Mouse (Mus musculus) fibroblast of lung, adult 2 months (primary cell): Measurements from ENCODE around the gene Hjurp.

Experiments used
- DNase-seq: peaks from one replicate; pipeline ENCODE4 v3.0.0-alpha.2; 2011; ENCODE audit warnings: low read depth

Hjurp gene

GRCm38 (mm10) chr1:88277098-88277817 lies at the start of gene Hjurp, which contains the start of gene Trpm8:
Hjurp (minus strand) TSS chr1:88277633.
Trpm8 (plus strand) TSS chr1:88277661.
- DNase-seq = peak; percentile 100

GRCm38 (mm10) chr1:88323101-88323500 lies 45.7 kb upstream of the Hjurp start:
- no peak for DNase-seq

- DNase-seq = no peak
Measured at GRCm38 (mm10) chr1:88322146-88322545, 44.7 kb upstream of the Hjurp start.

DNA sequence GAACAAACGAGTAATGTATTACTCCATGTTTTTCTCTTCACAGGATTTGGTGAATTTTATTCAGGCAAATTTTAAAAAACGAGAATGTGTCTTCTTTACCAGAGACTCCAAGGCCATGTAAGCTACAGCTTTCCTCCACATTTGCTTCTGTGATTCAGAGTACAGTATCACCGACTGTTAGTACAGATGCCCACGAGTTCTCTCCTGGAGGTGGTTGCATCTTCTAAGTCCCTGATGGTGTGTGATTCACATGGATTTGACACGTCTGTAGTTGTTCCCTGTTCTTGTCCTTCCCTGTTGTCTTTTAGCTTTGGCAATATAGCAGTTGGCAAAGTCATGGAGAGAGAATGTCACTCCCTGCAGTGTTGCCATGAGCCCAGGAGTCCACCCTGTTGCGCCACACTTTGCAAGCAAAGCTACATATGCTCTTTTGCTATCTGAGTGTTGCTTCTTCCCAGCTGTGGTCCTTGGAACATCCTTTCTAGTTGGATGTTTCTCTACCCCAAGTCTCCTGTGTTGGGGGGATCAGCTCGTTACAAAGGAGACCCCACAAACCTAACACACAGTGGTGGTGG lies 43.5 kb upstream of the Hjurp start:
- no peak for DNase-seq

- no peak for DNase-seq
Measured at GRCm38 (mm10) chr1:88318531-88319060, 41.2 kb upstream of the Hjurp start.

DNA sequence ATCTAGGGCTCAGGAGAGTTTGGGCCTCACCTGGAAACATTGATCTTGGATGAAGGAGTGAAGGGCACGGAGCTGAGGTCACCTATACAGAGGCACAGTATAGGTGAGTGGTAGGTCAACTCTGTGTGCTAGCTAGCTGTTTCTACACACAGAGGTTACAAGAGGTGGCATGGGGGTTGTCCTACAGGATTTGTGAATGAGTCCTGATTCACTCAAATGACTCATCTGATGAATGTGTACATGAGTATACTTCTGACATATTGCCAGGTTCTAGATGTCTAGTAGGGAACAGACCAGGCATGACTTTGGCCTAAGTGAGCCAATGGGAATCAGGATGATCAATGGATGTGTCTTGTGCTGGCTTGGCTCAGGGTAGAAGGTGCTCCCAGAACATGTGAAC lies 39.8 kb upstream of the Hjurp start:
- DNase-seq = no peak

DNA sequence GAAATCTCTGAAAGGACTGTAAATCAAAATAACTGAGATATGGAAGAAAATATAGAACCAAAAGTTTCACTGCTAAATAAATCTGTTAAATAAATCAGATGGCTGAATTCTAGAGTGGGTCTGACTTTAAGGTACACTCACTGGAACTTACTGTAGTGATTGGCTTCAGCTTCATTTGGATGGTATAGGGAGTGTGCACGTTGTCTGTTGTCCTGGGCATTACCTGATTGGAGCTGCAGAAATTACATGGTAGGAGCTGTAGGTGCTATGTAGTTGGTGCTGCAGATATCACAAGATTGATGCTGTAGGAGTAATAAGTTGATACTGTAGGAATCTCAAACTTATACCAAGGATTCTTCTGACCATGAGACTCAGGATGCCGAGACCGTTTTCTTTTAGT lies 32.9 kb upstream of the Hjurp start:
- DNase-seq = no peak

GRCm38 (mm10) chr1:88309905-88310304 lies 32.5 kb upstream of the Hjurp start:
- DNase-seq = no peak

DNA sequence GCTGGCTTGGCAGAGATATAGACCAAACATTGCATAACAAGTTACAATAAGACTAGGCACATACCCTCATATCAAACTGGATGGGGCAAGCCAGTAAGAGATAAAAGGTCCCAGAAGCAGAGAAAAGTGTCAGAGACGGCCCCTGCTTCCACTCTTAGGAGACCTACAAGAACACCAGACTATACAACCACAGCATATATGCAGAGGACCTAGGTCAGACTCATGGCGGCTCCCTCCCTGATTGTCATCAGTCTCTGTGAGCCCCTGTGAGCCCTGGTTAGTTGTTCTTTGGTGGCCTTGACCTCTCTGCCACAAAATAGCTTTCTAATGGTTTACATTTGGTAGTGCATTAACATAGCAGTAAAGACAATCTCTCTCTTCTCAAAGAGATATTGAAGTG lies 31.6 kb upstream of the Hjurp start:
- no peak for DNase-seq

DNA sequence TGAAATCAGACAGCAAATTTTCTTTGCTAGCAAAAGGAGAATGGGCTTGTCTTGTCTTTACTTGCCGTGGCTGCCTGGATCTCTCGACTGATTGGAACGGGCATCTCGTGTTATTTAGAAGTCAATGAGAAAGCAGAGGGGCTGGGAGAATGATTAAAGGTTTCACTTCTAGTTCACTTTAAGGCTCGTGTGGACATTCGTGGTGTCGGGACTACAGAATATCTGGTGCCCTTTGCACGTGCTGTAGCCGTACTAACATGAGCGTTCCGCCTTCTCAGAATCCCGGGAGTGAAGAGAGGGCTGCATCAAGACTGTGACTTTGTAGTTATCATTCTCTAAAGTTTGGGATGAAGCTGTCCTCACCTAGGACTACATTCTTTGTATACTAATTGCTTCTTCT lies 29.7 kb upstream of the Hjurp start:
- DNase-seq = no peak

DNA sequence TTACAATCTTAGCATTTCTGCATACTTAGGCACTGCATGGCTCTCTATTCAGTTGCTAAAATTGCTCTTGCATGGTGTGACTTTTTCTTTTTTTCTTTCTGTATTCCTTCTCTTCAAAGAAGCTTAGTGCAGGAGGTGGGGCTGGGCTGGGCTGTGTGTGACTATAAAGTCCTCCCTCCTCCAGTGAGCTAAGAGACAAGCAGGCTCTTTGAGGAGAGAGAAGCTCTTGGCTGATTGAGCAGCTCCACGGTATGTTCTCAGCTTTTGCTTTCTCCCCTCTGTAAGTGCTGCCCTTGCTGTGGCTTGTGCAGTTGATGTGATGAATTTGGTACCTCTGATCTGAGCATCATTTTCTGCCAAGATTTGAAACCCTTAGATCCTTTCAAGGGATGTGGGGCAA lies 29.1 kb upstream of the Hjurp start:
- DNase-seq = no peak

GRCm38 (mm10) chr1:88305018-88305795 lies 27.8 kb upstream of the Hjurp start:
- DNase-seq = no peak

GRCm38 (mm10) chr1:88304261-88304985 lies 27.0 kb upstream of the Hjurp start:
- no peak for DNase-seq

DNA sequence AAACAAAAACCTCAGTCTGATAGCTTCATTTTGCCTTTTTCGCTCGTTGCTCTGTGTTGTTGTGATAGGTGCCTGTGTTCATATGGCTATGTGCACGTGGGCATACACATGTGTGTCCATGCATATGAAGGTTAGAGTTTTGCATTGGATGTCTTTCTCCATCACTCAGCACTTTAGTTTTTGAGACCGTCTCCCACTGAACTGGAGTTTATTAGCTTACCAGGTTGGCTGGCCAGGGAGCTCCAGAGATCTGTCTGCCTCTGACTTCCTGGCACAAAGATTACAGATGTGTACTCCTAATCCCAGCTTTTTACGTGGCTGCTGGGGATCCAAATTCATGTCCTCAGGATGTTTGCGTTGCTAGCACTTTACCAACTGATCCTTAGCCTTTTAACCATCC lies 26.3 kb upstream of the Hjurp start:
- DNase-seq = no peak

GRCm38 (mm10) chr1:88302057-88302740 lies 24.8 kb upstream of the Hjurp start:
- no peak for DNase-seq

DNA sequence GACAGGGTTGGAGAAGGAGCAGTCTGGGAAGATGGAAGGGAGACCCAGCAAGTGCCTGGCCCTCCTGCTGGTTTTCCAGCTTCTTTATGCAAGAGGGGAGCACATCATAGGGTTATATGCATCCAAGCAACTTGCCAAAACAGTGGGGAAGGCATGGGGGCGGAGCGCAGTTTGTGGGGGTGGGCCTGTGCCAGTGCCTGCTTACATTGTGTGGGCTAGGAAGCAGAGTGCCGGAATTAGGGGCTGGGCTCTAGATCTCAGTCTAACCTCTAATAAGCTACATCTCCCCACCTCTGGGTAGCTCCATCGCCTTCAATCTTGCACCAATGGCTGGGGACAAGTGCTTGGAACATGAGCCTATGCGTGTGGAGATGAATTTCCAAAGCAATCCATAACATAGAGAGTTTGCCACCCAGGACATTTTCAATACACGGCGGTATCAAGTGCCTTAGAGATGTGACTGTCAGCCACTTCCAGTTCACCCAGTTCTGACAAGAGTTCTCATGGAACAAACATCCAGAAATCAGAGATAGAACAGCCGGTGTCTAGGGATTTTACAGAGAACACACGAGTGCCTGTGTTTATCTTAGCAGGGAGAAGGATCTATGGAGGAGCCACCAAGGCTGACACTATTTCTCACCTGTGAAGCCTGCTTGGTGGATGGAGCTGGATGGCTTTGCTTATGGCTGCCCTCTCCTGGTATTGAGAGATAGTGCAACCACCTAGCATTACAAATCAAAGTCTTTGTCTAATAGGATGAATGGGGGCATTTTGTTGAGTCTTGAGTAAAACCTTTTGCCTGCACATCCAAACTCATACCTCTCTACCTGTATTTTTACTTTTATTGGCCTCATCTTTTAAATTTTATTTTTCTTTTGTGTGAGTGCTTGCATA lies 23.9 kb upstream of the Hjurp start:
- no peak for DNase-seq

DNA sequence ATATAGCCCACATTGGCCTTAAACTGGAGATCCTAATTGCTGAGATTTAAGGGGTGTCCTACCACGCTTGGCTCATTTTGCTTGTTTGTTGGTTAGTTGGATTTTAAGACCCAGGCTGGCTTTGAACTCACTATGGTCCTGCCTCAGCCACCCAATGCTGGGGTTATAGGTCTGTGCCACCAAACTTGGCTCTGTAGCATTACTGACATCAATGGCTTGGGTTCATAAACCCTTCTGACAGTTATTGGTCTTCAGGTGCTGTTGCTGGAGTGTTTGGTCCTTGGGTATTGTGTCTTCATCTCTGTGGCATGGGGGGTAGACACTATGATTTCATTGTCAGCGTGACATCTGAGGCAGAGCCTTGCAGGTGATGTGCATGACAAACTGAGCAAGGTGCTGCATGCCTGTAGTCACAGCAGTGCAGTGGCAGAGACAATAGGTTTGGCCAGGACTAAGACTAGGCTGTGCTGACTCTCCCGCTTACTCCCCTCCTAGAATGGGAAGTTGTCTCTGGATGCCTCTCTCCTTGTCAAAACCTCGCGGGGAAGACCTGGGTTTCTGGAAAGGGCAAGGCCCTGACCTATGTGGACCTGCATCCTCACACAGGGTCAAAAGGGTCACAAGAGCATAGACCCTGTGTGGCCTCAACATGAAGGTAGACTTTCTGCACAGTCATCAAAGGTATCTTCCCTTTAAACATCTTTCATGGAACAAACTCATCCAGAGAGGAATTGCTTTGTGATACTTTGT lies 23.0 kb upstream of the Hjurp start:
- DNase-seq = no peak

DNA sequence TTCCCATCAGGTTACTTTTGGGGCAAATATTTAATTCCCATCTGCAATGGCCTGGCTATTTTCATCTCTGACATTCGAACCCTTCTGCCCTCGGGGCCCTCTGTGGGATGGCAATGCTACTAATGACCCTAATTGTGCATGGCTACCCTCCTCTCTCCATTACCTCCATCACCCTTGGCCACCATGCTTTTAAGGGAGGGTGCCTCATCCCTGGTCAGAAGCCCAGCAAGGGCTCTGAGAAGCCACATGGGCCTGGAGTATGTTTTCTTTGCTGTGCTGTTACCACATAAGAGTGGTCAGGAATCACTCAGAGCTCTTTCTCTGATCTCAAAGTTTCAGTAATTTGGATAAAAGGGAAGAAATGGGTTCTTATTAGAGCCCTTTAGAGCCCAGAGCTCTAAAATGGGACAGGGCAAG lies 22.1 kb upstream of the Hjurp start:
- no peak for DNase-seq

- DNase-seq = no peak
Measured at GRCm38 (mm10) chr1:88298686-88299528, 21.5 kb upstream of the Hjurp start.
